Mouse (Mus musculus): Measurements from ENCODE around the gene Bcl7a. TPM values are rescaled to one million over a fixed set of nuclear protein-coding genes. Genes with fewer than 3 reads are reported as not detected.
A peak's percentile ranks its signal among the peaks of the same experiment; 100 is the strongest.

The Bcl7a gene
- polyA plus RNA-seq, 1 experiment from 2014 or later: 4.2 TPM

- TF ChIP-seq CTCF (IDR thresholded peaks at IDR 0.05; ENCODE audit: low read depth): no peak
- WGBS: 50% methylated on average over 11 of the region's 11 CpGs
- no peak for ATAC-seq
These were observed 29.7 kb upstream of the Bcl7a start for GRCm38 (mm10) chr5:123313851-123314380.

GRCm38 (mm10) chr5:123315219-123315866 lies 28.3 kb upstream of the Bcl7a start:
- H3K4me3 ChIP-seq (ENCODE audit: low read depth, low read length): no peak overlapping the region
- H3K9ac ChIP-seq (ENCODE audit: low read depth, low read length): no peak overlapping the region
- ATAC-seq: no peak
- no peak overlapping the region for H3K27ac ChIP-seq (ENCODE audit: low read depth, low read length)
- WGBS: 59% methylated on average over 10 of the region's 10 CpGs
- H3K27me3 ChIP-seq (replicated peaks; ENCODE audit: control insufficient read depth, insufficient read depth, low read length): no peaks in the 10 kb centered on the region
- no peaks in the 10 kb centered on the region for H3K9me3 ChIP-seq (ENCODE audit: control insufficient read depth)
- TF ChIP-seq CTCF (IDR thresholded peaks at IDR 0.05; ENCODE audit: low read depth): no peak
- no peaks in the 10 kb centered on the region for H3K4me1 ChIP-seq (replicated peaks; ENCODE audit: control insufficient read depth, insufficient read depth, low read length)
- no peak overlapping the region for H3K4me2 ChIP-seq (replicated peaks; ENCODE audit: low read depth)
- H3K36me3 ChIP-seq (ENCODE audit: control insufficient read depth, insufficient read depth): no peaks in the 10 kb centered on the region

More at GRCm38 (mm10) chr5:123313851-123314380, 29.7 kb upstream of the Bcl7a start:
- Histone ChIP-seq H3K27ac (ENCODE audit: low read depth, low read length) (no peak overlapping the region), H3K4me2 (replicated peaks; ENCODE audit: low read depth) (no peak overlapping the region), H3K27me3 (replicated peaks; ENCODE audit: control insufficient read depth, insufficient read depth, low read length) (no peaks in the 10 kb centered on the region), H3K9me3 (ENCODE audit: control insufficient read depth) (no peaks in the 10 kb centered on the region), H3K4me3 (ENCODE audit: low read depth, low read length) (no peak overlapping the region), H3K9ac (ENCODE audit: low read depth, low read length) (no peak overlapping the region), H3K4me1 (replicated peaks; ENCODE audit: control insufficient read depth, insufficient read depth, low read length) (no peaks in the 10 kb centered on the region), H3K36me3 (ENCODE audit: control insufficient read depth, insufficient read depth) (no peaks in the 10 kb centered on the region)

- no peaks in the 10 kb centered on the region for H3K36me3 ChIP-seq (ENCODE audit: control insufficient read depth, insufficient read depth)
- no peaks in the 10 kb centered on the region for H3K9me3 ChIP-seq (ENCODE audit: control insufficient read depth)
- H3K27me3 ChIP-seq (replicated peaks; ENCODE audit: control insufficient read depth, insufficient read depth, low read length): no peaks in the 10 kb centered on the region
- peak overlapping the region; percentile 31; the same call in 1 of the 2 replicates for H3K27ac ChIP-seq (ENCODE audit: low read depth, low read length)
- no peak for ATAC-seq
- TF ChIP-seq CTCF (IDR thresholded peaks at IDR 0.05; ENCODE audit: low read depth): no peak
- peak overlapping the region; percentile 38 for H3K4me3 ChIP-seq (ENCODE audit: low read depth, low read length)
- H3K4me2 ChIP-seq (replicated peaks; ENCODE audit: low read depth): peak overlapping the region; percentile 62
- H3K9ac ChIP-seq (ENCODE audit: low read depth, low read length): no peak overlapping the region
- WGBS: 15% methylated on average over 6 of the region's 6 CpGs
- H3K4me1 ChIP-seq (replicated peaks; ENCODE audit: control insufficient read depth, insufficient read depth, low read length): no peaks in the 10 kb centered on the region
These were observed 25.6 kb upstream of the Bcl7a start for GRCm38 (mm10) chr5:123317992-123318391.

GRCm38 (mm10) chr5:123320136-123320535 lies 23.5 kb upstream of the Bcl7a start:
- 97% methylated on average over 3 of the region's 3 CpGs for WGBS
- no peak for ATAC-seq
- no peaks in the 10 kb centered on the region for H3K36me3 ChIP-seq (ENCODE audit: control insufficient read depth, insufficient read depth)
- TF ChIP-seq CTCF (IDR thresholded peaks at IDR 0.05; ENCODE audit: low read depth): 0 out of 2 replicates have a peak, but pooled peaks have one; percentile 12
- H3K4me1 ChIP-seq (replicated peaks; ENCODE audit: control insufficient read depth, insufficient read depth, low read length): no peaks in the 10 kb centered on the region
- H3K27me3 ChIP-seq (replicated peaks; ENCODE audit: control insufficient read depth, insufficient read depth, low read length): no peaks in the 10 kb centered on the region
- H3K9me3 ChIP-seq (ENCODE audit: control insufficient read depth): no peaks in the 10 kb centered on the region
- no peak overlapping the region for H3K4me3 ChIP-seq (ENCODE audit: low read depth, low read length)
- no peak overlapping the region for H3K27ac ChIP-seq (ENCODE audit: low read depth, low read length)
- H3K9ac ChIP-seq (ENCODE audit: low read depth, low read length): no peak overlapping the region
- no peak overlapping the region for H3K4me2 ChIP-seq (replicated peaks; ENCODE audit: low read depth)

- no peak overlapping the region for H3K9ac ChIP-seq (ENCODE audit: low read depth, low read length)
These were observed 19.4 kb upstream of the Bcl7a start for GRCm38 (mm10) chr5:123324242-123324641.

GRCm38 (mm10) chr5:123326006-123326750 lies 17.5 kb upstream of the Bcl7a start:
- no peaks in the 10 kb centered on the region for H3K9me3 ChIP-seq (ENCODE audit: control insufficient read depth)
- ATAC-seq: no peak
- 58% methylated on average over 15 of the region's 15 CpGs for WGBS

More at GRCm38 (mm10) chr5:123324242-123324641, 19.4 kb upstream of the Bcl7a start:
- no peak for ATAC-seq
- no peaks in the 10 kb centered on the region for H3K4me1 ChIP-seq (replicated peaks; ENCODE audit: control insufficient read depth, insufficient read depth, low read length)
- H3K4me3 ChIP-seq (ENCODE audit: low read depth, low read length): no peak overlapping the region
- no peak overlapping the region for H3K4me2 ChIP-seq (replicated peaks; ENCODE audit: low read depth)
- H3K36me3 ChIP-seq (ENCODE audit: control insufficient read depth, insufficient read depth): no peaks in the 10 kb centered on the region
- no peak overlapping the region for H3K27ac ChIP-seq (ENCODE audit: low read depth, low read length)
- no peaks in the 10 kb centered on the region for H3K9me3 ChIP-seq (ENCODE audit: control insufficient read depth)
- no peak for TF ChIP-seq CTCF (IDR thresholded peaks at IDR 0.05; ENCODE audit: low read depth)
- 56% methylated on average over 15 of the region's 15 CpGs for WGBS
- no peaks in the 10 kb centered on the region for H3K27me3 ChIP-seq (replicated peaks; ENCODE audit: control insufficient read depth, insufficient read depth, low read length)

More at GRCm38 (mm10) chr5:123326006-123326750, 17.5 kb upstream of the Bcl7a start:
- H3K27me3 ChIP-seq (replicated peaks; ENCODE audit: control insufficient read depth, insufficient read depth, low read length): no peaks in the 10 kb centered on the region
- H3K4me2 ChIP-seq (replicated peaks; ENCODE audit: low read depth): no peak overlapping the region
- no peak overlapping the region; the same call in 1 of the 2 replicates for H3K27ac ChIP-seq (ENCODE audit: low read depth, low read length)
- H3K36me3 ChIP-seq (ENCODE audit: control insufficient read depth, insufficient read depth): no peaks in the 10 kb centered on the region
- no peak overlapping the region for H3K4me3 ChIP-seq (ENCODE audit: low read depth, low read length)
- H3K9ac ChIP-seq (ENCODE audit: low read depth, low read length): no peak overlapping the region
- H3K4me1 ChIP-seq (replicated peaks; ENCODE audit: control insufficient read depth, insufficient read depth, low read length): no peaks in the 10 kb centered on the region
- no peak for TF ChIP-seq CTCF (IDR thresholded peaks at IDR 0.05; ENCODE audit: low read depth)

Measured in intestine, postnatal 0 days (tissue).